Mouse (Mus musculus) cerebellum, adult 8-10 months (tissue): Measurements from ENCODE around the gene Fam168a.

Experiments
- DNase-seq: peaks from one replicate; pipeline ENCODE4 v3.0.0; 2022

Gene Fam168a

GRCm38 (mm10) chr7:100784650-100785049 lies 78.2 kb downstream of the Fam168a start:
- no peak for DNase-seq

DNA sequence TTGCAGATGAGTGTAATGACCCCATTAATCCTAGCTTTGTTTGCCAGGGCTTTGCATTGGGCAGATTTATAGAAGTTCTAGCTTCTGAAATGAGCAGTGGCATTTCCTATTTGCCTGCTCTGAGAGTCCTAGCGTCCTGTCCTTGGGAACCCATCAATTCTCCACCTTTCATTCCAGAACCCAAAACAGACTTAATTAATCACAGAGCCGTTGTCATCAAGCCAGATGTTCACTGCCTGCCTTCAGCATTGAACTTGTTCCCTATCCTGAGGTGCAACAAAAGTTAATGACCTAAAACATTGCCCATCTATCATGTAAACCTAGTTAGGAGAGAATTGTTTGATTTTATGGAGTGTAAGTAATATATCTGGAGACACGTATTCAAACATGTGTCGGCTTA lies 79.0 kb downstream of the Fam168a start:
- no peak for DNase-seq

- DNase-seq, result no peak
Observed at GRCm38 (mm10) chr7:100786078-100786477, 79.6 kb downstream of the Fam168a start.

GRCm38 (mm10) chr7:100788291-100788690 lies 81.9 kb downstream of the Fam168a start:
- DNase-seq, result no peak

- DNase-seq, result no peak
Observed at GRCm38 (mm10) chr7:100798810-100799209, 92.4 kb downstream of the Fam168a start.

GRCm38 (mm10) chr7:100805391-100805790 lies 99.0 kb downstream of the Fam168a start:
- no peak for DNase-seq

- DNase-seq, result peak; percentile 76
Observed at GRCm38 (mm10) chr7:100811912-100812311, 105.5 kb downstream of the Fam168a start.

DNA sequence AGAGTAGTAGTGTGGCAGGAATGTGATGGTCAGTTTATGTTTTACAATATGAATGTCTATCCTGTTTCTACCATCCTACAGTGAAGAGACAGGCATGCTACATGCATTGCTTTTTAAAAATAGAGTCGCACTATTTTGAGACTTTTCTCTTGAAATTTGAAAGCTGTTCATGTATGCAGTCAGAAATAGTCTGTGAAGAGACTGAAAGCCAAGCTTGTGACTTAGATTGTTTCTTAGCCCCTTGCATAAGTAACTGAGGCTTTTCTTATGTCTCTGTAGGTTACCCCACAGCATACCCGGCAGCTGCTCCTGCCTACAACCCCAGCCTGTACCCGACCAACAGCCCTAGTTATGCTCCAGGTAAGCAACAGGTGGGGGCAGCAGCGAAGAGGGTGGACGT lies 106.2 kb downstream of the Fam168a start:
- DNase-seq, result no peak

DNA sequence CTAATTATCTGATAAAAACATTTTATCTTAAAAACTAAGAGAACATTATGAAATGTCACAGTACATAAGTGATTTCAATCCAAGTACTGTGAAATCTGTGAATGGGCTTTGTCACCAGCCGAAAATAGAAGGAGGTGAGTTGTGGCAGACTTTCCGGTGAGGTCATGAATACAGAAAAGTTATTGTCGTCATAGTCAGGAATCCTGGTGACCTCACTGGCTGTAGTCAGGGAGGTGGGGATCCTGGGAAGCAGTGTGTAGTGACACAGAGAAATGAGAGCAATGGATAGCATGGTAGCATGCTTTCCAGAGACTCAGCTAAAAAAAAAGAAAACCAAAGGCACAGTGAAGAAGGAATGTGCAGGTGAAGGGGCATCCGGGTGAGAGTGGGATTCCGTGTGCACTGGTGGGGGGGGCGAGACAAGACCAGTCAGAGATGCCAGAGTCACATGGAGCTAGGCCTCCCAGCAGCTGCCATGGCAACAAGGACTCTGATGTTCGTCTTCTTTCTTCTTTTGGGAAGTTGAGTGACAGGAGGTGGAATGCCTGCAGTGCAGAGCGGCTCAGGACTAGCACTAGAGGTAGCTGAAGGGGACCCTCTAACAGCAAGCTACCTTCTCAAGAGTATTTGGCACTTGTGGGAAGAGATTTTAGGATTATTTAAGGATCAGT lies 109.6 kb downstream of the Fam168a start:
- DNase-seq, result no peak

DNA sequence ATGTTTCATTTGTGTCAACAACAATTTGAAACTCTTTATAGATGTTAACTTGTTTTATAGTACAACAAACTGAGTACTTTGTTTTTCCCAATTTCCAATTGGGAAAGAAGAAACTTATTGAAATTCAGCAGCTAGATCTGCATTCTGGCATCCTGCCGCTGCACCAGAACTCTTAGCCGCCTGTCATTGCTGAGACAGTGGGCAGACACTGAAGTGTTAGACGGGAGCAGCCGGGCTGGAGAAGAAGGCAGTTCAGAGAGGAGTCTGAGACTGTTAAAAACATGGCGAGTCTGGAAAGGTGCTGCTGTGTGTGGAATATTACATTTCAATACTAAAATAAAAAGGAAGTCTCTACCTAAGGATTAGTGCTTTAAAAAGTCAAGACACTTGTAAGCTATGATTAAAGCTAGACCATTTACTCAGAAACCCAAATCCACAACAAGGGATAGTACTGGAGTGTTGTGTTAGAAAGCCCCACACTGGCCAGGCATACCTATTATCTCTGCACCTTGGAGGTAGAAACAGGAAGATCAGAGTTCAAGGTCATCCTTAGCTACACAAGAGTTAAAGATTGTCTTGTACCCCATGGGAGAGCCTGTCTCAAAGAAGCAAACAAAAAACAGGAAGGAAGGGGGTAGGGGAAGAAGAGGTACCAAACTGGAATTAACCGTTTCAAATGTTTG lies 110.5 kb downstream of the Fam168a start:
- DNase-seq, result no peak

DNA sequence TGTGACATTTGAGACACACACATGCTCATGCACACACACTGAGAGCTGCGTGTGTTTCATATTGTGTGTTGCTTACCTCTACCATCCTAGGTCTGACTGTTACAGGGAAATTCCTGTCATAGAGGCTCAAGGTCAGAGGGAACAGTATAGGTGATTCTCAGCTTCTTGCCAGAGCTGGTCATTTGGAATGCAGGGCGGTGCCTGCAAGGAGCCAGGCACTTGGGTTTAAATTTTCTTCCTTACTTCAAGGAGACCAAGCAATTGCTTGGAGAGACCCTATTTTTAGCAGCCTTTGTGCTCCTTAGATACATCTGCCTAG lies 111.0 kb downstream of the Fam168a start:
- no peak for DNase-seq

- no peak for DNase-seq
Observed at GRCm38 (mm10) chr7:100818401-100819064, 112.1 kb downstream of the Fam168a start.

DNA sequence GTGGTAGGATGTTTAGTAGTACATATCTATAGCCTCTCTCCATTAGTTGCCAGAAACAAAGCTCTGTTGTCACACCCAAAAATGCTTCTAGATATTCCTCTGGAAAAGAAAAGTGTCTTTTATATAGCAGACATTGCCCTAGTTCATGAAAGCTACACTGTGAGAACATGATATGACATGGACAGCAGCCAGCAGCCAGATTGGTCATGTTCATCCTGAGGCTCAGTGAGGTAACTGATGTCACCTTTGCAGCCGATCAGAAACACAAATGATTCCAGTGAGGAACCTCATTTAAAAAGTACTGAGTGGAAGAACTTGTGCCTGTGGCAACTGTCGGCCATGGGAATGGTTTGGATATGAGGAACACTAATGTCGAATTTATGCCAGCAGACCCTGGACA lies 118.2 kb downstream of the Fam168a start:
- DNase-seq, result no peak

- no peak for DNase-seq
Observed at GRCm38 (mm10) chr7:100828549-100828948, 122.1 kb downstream of the Fam168a start.

GRCm38 (mm10) chr7:100833859-100834258 lies 127.4 kb downstream of the Fam168a start:
- no peak for DNase-seq

GRCm38 (mm10) chr7:100835168-100835567 lies 128.7 kb downstream of the Fam168a start:
- no peak for DNase-seq

DNA sequence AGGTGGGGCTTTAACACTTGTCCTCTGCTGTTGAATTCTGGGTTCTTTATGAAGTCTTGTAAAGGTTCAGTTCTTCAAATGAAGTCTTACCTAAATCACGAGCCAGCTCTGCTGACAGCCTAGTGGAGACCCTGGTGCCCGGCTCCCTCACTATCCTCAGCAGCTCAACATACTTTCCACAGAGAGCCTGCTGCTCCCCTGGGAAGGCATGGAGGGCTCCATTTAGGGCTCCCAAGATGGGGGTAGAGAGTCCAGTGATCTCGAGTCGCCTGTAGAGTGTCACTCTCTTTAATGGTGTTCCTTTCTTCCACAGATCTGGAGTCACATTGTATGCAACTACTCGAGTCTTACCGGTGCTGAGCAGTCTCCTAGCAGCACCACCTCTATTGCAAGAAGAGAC lies 129.3 kb downstream of the Fam168a start:
- no peak for DNase-seq

DNA sequence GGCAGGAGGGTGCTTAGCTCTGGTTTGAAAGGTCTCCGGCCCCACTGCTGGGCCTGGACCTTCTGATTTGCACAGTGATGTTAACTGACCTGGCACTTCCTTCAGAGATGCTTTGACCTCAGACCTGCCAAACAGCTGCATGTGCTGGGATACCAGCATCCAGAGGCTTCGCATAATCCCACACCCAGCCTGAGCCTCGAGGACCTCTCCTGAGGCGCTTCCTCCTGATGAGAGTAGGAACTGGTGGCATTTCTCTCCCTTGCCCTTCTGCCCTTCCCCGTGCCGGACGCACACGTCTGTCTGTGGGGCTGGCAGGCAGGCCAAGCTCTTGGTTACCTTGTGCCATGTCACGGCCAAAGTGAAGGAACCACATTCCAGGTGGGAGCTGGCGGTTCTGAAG lies 130.2 kb downstream of the Fam168a start:
- no peak for DNase-seq

GRCm38 (mm10) chr7:100837701-100838100 lies 131.3 kb downstream of the Fam168a start:
- no peak for DNase-seq

DNA sequence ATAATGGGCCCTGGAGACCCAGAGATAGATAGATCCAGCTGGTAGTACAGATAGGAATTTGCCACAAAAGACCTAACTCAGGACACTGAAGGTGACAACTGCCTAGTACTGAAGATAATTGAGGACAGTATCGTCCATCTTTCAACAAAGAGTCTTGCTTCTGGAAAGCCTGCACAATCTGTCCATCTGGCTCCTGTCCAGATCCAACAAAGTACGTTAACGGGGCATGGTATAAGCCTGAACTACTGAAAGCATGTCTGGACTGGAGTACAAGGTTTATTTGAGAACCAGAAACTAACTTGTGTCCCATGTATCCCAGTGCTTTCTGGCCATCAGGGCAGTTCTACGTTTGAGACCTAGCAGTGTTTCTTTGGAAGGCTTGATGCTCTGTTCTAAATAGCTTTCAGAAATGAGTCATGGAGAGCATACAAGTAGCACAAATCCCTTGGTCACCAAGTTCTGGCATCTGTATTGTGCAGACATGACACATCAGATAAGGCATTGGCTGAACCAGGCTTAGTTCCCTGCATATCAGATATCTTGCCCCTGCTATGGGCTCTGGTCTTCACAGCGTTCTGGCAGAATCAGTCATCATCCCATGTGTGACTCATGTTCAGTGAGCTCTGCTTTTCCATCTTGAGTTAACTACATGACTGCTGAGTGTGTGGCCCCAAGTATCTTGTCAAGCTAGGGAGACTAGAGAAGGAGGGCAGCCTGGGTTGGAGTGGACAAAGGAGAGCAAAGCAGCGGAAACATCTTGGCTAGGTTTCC lies 133.4 kb downstream of the Fam168a start:
- peak; percentile 35 for DNase-seq

GRCm38 (mm10) chr7:100840906-100841305 lies 134.5 kb downstream of the Fam168a start:
- no peak for DNase-seq

GRCm38 (mm10) chr7:100841608-100842007 lies 135.2 kb downstream of the Fam168a start:
- DNase-seq, result no peak

DNA sequence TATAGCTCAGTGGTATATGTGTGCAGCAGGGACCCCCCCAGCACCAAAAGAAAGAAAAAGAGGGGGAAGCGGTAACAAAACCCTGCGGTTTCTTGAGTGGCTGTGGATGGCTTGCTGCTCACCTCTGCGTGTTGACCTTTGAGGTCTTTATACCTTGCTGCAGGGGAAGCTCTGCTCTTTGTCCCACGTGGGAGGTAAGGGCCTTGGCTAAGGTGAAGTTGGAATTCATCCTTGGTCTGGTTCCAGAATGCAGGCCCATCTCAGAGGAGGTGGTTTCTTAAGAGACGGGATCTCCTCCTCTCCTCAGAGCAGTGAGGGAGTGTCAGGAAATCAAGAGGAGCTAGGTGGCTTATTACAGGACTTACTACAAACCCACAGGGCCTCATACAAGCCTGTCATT lies 135.7 kb downstream of the Fam168a start:
- DNase-seq, result no peak

DNA sequence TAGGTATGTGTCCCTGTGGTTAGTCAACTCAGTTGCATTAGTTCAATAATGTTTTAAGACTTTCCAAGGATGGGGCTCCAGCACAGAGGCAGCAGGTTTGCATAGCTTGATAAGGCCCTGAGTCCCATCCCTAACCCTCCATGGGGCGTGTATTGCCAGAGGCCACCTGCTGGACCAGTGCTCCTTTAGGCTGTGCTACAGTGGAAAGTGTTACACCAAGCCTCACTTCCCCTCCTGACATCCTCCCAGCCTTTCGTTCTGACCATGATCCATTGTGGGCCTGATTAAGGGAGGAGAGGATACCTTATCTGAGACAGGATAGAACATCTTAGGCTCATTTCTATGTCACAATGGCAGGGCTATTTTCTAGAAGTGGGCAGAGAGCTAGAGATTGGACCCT lies 137.4 kb downstream of the Fam168a start:
- no peak for DNase-seq
